Mouse (Mus musculus) adrenal gland, postnatal 14 days (tissue): ENCODE measurements at regions not wholly inside any gene's neighbourhood (a gene's known extent, or its start where the extent isn't known, plus 50 kb on each side); places are given as distances from the start of the nearest gene placed in this dataset.
"Not testable (repeated sequence)": the region's sequence is repeated elsewhere in the genome, so short reads cannot be mapped to it uniquely, and the experiment has no call there.

Experiments
- DNase-seq: peaks from one replicate; pipeline ENCODE4 v3.0.0; 2021; ENCODE audit warnings: mixed read lengths

DNA sequence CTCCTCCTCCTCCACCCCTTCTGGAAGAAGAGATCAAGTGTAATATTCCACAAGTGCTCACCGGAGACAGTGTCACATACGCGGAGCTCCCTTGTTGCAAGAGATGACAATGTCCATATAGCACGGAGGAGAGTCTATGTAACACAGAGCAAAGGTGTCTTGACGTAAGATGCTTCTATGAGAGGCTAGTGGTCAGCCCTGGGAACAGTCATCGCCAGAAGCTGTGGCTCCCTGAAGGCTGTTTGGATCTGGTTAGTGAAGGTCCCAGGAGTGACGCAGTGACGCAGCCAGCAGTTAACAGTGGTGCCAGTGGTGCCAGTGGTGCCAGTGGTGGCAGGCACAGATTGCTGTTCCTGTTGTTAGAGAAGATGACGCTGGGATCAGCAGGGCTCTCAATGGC lies 66.9 kb downstream of the Twistnb start:
- DNase-seq: peak; percentile 26

- DNase-seq: no peak
Measured at GRCm38 (mm10) chr12:33497319-33497892, 68.0 kb downstream of the Twistnb start.

DNA sequence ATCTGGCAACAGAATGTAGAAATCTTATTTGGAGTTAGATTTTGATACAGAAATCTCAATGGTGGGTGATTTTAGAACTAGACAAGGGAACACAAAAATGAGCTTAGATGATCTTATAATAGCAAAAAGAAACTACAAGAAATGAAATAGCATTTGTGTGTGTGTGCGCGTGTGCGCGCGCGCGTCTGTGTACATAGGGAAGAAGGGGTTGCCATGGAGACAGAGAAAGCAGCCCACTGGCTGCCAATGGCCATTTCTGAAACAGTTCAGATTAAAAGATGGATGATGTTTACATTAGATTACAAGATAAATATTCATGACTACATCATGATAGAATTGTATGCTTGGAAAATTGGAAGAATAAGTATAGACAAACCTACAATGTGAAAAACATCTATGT lies 112.1 kb downstream of the Twistnb start:
- no peak for DNase-seq

DNA sequence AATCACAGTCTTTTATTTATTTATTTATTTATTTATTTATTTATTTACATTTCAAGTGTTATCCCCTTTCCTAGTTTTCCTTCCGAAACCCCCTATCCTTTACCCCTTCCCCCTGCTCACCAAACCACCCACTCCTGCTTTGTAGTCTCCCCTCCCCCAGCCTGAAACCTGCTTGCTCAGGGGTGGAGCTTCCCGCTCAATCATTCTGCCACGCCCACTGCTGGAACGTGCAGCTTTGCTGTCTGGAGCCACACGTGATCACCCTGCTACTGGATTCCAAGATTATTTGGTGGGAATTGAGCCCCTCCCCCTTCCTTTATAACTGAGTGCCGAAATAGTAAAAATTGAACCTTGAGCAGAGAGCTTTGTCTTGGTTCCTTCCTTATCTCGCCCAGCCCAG lies 122.2 kb downstream of the Twistnb start:
- not testable (repeated sequence) for DNase-seq

DNA sequence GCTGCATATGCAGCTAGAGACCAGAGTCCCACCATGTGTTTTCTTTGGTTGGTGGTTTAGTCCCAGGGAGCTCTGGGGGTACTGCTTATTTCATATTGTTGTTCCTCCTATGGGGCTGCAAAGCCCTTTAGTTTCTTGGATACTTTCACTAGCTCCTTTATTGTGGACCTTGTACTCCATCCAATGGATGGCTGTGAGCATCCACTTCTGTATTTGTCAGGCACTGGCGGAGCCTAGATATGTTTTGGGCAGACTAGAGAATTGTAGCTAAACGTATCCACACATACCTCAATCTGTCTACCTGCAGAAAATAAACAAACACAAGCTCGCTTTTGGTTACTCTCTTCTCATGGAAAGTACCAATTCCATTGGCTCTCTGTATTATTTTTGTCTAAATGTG lies 122.8 kb downstream of the Twistnb start:
- DNase-seq: no peak

DNA sequence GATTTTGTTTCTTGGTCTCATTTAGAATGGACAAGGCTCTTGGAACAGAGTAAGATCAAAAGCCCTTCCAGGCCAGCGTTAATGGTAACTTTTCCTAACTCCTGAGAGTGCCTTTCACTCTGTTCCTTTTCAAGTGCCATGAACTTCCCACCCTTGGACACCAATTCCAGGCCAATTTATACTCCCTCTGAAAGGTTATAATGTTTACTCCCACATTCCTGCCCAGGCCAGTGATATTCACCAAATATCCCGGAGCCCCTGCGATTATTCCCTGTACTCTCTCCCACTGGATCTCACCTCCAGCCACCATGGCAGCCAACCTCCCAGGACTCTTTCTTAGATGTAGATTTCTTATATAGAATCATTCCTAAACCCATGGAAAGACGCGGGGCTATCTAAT lies 123.2 kb downstream of the Twistnb start:
- no peak for DNase-seq

GRCm38 (mm10) chr12:33553731-33554130 lies 124.3 kb downstream of the Twistnb start:
- DNase-seq: no peak

- no peak for DNase-seq
Measured at GRCm38 (mm10) chr12:33561141-33561540, 131.7 kb downstream of the Twistnb start.

DNA sequence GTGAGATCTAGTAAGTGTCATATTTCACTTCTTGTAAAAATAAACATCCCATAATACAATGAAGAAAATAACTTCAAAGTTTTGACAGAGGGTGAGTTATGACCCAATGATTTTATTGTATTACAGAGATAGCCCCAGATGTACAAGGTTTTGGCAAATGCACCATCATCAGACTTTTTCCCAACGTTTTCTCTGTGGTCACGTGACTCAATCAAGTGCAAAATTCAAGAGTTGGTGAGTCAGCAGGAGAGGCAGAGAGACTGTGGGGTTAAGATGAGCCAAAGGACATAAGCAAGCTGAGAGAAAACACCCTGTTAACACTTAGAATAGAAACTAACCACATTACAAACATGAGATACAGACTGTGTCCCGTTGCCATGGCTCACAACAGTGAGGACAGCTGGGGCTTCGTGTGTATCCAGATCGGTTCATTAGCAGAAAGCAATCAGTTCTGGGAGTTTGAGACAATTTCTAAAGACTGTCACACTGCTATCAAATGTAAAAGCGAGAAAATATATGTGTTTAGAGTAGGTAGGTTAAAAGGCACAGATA lies 148.5 kb downstream of the Twistnb start:
- DNase-seq: no peak

DNA sequence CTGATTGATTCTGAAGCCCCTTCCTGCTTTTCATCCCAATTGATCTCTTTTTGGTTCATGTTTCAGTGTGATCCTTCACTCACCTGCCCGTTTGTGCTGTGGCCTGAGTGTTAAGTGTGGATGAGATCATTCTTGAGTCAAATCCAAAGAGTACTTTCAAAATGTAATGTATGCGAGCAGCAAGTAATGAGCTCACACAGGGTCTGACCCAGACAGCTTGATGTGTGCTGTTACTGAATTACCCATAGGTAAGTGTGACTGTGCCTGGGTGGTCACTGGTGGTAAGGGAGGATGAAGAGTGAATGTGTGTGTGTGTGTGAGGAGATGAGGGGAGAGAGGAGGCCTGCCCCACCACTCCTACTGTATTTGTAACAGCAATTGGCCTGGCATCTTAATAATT lies 151.4 kb downstream of the Twistnb start:
- no peak for DNase-seq

- no peak for DNase-seq
Measured at GRCm38 (mm10) chr12:33591031-33591430, 161.6 kb downstream of the Twistnb start.

- no peak for DNase-seq
Measured at GRCm38 (mm10) chr12:33592431-33592911, 163.0 kb downstream of the Twistnb start.

DNA sequence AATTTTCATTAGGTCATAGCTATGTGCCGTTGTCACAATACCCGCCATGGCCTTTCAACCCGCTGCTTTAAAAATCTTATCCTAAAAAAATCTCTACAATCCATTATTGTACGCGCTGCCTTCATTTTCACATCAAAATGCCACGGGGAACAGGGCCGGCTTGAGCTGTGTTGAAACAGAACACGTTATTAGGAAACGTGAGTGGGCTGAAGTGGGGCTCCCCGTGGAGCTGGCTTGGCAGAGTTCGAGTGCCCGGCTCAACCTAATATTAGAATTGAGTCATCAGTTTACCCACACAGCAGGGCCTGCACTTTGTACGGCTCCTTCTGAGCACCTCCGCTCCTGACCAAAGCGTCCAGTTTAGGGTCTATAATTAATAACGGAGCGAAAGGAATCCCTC lies 163.5 kb downstream of the Twistnb start:
- peak; percentile 14 for DNase-seq

DNA sequence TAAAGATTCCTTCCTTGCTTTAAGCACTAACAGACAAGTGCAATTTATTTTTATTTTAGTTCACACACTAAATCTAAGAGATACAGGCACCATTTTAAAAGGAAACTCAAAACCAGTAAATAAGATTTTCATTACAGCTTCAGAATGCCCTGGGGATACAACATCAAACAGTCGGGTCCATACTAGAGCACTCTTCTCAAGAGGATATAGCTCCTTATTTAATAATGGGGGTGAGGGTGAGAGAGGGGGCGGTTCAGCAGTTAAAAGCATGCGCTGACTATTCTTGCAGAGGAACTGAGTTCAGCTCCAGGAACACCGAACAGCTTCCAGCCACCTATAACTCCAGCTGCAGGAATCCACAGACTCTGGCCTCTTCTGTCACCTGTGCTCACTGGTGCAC lies 164.2 kb downstream of the Twistnb start:
- DNase-seq: no peak

DNA sequence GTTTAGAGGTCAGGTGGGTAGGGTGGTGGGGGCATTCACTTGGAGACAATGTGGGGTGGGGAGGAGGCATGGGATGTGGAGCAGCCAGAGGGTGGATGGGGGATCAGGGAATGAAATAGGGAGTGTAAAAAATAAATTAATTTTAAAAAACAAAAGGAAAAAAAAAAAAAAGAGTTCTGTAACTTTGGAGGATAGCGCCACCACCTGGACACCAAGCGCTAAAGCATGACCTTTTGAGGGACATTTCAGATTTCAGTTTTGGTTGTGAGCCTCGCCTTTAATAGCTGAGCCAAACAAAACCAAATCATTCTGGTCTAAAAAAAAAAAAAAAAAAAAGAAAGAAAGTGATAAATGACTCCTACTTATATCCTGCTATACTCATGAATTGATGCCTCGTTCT lies 176.0 kb downstream of the Twistnb start:
- DNase-seq: peak; percentile 7

GRCm38 (mm10) chr12:33607811-33608602 lies 178.6 kb downstream of the Twistnb start:
- DNase-seq: no peak

DNA sequence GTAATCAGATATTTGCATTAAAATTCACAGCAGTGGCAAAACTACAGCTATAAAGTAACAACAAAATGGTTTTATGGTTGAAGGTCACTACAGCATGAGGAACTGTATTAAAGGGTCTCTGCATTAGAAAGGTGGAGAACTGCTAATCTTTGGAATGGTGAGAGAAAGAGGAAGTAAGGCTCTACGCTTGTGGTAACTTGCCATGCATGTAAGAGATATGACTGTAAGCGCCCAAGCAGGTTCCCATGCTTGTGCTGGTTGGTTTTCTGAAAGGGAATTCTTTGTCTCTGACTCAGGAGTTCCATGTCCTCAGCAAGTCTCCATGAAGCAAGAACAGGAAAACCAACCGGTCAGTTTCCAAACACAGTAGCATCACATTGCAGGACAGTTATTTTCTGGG lies 182.9 kb downstream of the Twistnb start:
- DNase-seq: no peak

DNA sequence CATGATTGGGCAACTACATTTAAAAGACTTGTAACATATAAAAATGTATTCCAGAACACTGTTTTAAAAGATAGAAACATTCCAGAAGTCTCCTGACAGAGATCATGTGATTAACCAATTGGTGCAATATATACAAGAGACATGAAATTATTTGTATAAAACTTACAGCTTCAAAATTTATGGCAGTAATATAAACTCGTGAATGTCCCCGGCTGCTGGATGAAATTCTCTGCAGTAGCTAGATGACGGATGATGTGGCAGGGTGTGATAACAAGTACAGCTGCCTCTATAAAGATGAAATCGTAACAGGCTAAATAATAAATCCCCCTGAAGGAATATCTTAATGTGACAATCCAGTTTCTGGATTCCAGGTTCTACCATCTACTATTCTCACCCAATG lies 191.0 kb downstream of the Twistnb start:
- DNase-seq: no peak

DNA sequence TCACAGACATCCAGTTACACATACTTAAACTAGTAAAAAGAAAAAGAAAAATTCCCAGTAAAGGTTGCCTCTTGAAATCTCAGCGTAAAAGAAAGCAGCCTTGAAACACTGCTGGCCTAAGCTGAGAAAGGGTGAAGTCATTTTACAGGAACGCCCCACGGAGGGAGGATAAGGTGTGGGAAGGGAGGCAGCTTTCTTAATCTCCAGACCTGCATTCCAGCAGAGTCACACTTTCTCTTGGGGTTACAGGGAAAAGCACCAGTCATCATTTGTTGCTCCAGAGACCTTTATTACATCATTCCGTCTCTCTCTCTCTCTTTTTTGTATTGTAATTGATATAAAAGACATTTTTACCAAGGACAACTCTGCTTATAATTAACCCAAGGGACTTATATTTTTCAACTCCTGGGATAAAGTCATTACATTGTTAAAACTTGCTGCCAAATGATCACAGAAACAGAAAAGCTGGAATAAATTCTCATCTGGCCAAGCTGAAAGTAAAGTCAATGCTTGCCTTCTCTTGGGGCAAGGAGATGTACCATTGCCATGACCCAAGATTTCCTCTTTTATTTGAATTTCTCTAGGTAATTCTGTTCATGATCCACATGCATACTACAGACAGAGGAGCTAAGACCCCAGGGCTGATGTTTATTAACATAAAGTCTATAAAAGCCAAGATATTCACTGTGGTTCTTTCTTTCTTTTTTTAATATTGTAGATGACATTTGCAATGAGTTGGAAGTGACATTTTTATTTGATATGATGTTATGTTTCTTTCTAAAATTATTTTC lies 196.9 kb downstream of the Twistnb start:
- no peak for DNase-seq

GRCm38 (mm10) chr12:33652597-33652996 lies 223.2 kb downstream of the Twistnb start:
- no peak for DNase-seq

GRCm38 (mm10) chr12:33675508-33675907 lies 246.1 kb downstream of the Twistnb start:
- no peak for DNase-seq

GRCm38 (mm10) chr12:33692870-33693269 lies 235.4 kb upstream of the Ferd3l start:
- DNase-seq: no peak

DNA sequence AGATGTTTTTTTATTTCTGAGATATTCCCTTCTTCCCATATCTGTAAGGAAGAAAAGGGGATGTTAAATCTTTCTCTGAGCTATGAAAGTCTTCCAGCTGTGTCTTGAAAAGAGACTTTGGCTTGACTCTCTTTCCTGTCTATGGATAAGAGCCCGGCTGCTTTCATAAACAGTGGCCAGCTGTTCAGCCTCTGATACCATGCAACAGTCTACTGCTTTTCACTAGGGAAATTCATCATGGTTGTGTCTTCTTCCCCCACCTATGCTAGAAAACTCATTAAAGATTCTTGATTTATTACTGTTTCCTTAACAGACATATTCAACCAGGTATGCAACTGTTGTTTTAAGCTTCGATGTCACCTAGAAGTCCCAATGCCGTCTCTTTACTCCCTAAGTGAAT lies 213.8 kb upstream of the Ferd3l start:
- no peak for DNase-seq
